Mouse (Mus musculus) urinary bladder, postnatal 14 days (tissue): ENCODE measurements around the gene Mtss1l.

Experiments
- DNase-seq: peaks from one replicate; pipeline ENCODE4 v3.0.0; 2021; ENCODE audit warnings: low spot score

Gene Mtss1l

GRCm38 (mm10) chr8:110740629-110741175 is 19.4 kb downstream of the Mtss1l start:
- DNase-seq = no peak

GRCm38 (mm10) chr8:110741816-110742451 is 20.7 kb downstream of the Mtss1l start:
- no peak for DNase-seq

- no peak for DNase-seq
These were observed 21.2 kb downstream of the Mtss1l start for GRCm38 (mm10) chr8:110742452-110742818.

GRCm38 (mm10) chr8:110745162-110745561 is 23.9 kb downstream of the Mtss1l start:
- no peak for DNase-seq

- no peak for DNase-seq
These were observed 25.4 kb downstream of the Mtss1l start for GRCm38 (mm10) chr8:110746661-110747060.

GRCm38 (mm10) chr8:110749500-110750170 is 28.4 kb downstream of the Mtss1l start:
- peak; percentile 33 for DNase-seq

GRCm38 (mm10) chr8:110750269-110750668 is 29.0 kb downstream of the Mtss1l start:
- DNase-seq = no peak

GRCm38 (mm10) chr8:110751490-110751889 is 30.2 kb downstream of the Mtss1l start:
- DNase-seq = no peak

- DNase-seq = no peak
These were observed 33.4 kb downstream of the Mtss1l start for GRCm38 (mm10) chr8:110754713-110755112.

GRCm38 (mm10) chr8:110755511-110756170 is 34.4 kb downstream of the Mtss1l start:
- DNase-seq = no peak

GRCm38 (mm10) chr8:110756196-110756595 is 34.9 kb downstream of the Mtss1l start:
- no peak for DNase-seq

- DNase-seq = no peak
These were observed 39.1 kb downstream of the Mtss1l start for GRCm38 (mm10) chr8:110760280-110760940.

- DNase-seq = no peak
These were observed 39.9 kb downstream of the Mtss1l start for GRCm38 (mm10) chr8:110761185-110761584.

- DNase-seq = no peak
These were observed 40.7 kb downstream of the Mtss1l start for GRCm38 (mm10) chr8:110761988-110762387.

- DNase-seq = no peak
These were observed 43.4 kb downstream of the Mtss1l start for GRCm38 (mm10) chr8:110764671-110765070.

- DNase-seq = no peak
These were observed 46.0 kb downstream of the Mtss1l start for GRCm38 (mm10) chr8:110767261-110767660.

GRCm38 (mm10) chr8:110772452-110772851 is 51.2 kb downstream of the Mtss1l start:
- no peak for DNase-seq

GRCm38 (mm10) chr8:110774047-110774446 is 52.8 kb downstream of the Mtss1l start:
- no peak for DNase-seq

GRCm38 (mm10) chr8:110774725-110775124 is 53.4 kb downstream of the Mtss1l start:
- DNase-seq = no peak

- DNase-seq = no peak
These were observed 54.0 kb downstream of the Mtss1l start for GRCm38 (mm10) chr8:110775316-110775715.

- no peak for DNase-seq
These were observed 54.4 kb downstream of the Mtss1l start for GRCm38 (mm10) chr8:110775721-110776120.

- DNase-seq = no peak
These were observed 55.1 kb downstream of the Mtss1l start for GRCm38 (mm10) chr8:110776335-110776734.
